Mouse (Mus musculus) heart, embryonic 15.5 days (tissue): ENCODE measurements around the gene Tor1b. TPM values are rescaled to one million over a fixed set of nuclear protein-coding genes. Genes with fewer than 3 reads are reported as not detected.
"Not testable (repeated sequence)": the region's sequence is repeated elsewhere in the genome, so short reads cannot be mapped to it uniquely, and the experiment has no call there.

Experiments
- ATAC-seq: fragments of 200-750 bp; cut with Nextera tagmentation; replicated peaks from 2 replicates; pipeline ENCODE4 v1.8.0; 2017; ENCODE audit warnings: low read depth, moderate TSS enrichment; ENCODE audit not compliant: insufficient number of reproducible peaks, insufficient read depth, low FRiP score
- H3K27ac ChIP-seq: fragments of 300-500 bp; sonication (generic); 2 replicates; pipeline ENCODE4 v1.5.1; 2015; ENCODE audit warnings: mild to moderate bottlenecking, inconsistent platforms
- H3K27me3 ChIP-seq: fragments of 300-500 bp; sonication (generic); 2 replicates; pipeline ENCODE4 v1.6.1; 2015; ENCODE audit warnings: inconsistent platforms
- H3K36me3 ChIP-seq: fragments of 300-500 bp; sonication (generic); 2 replicates; pipeline ENCODE4 v1.6.1; 2015; ENCODE audit warnings: mild to moderate bottlenecking, inconsistent platforms
- H3K4me1 ChIP-seq: fragments of 300-500 bp; sonication (generic); replicated peaks from 2 replicates; pipeline ENCODE4 v1.6.1; 2015; ENCODE audit warnings: inconsistent platforms
- H3K4me2 ChIP-seq: fragments of 300-500 bp; sonication (generic); 2 replicates; pipeline ENCODE4 v1.6.1; 2015; ENCODE audit warnings: inconsistent platforms, mild to moderate bottlenecking, moderate library complexity
- H3K4me3 ChIP-seq: fragments of 300-500 bp; sonication (generic); 2 replicates; pipeline ENCODE4 v1.5.1; 2015; ENCODE audit warnings: mild to moderate bottlenecking, inconsistent platforms
- H3K9ac ChIP-seq: fragments of 300-500 bp; sonication (generic); 2 replicates; pipeline ENCODE4 v1.6.1; 2015; ENCODE audit warnings: mild to moderate bottlenecking, inconsistent platforms
- H3K9me3 ChIP-seq: fragments of 300-500 bp; sonication (generic); replicated peaks from 2 replicates; pipeline ENCODE4 v1.6.1; 2016; ENCODE audit warnings: inconsistent platforms
- WGBS: fragments of 180-500 bp; shearing (Covaris S2); methylation state at CpG from one replicate; pipeline ENCODE4 v1.1.7; 2015; ENCODE audit warnings: mixed read lengths; 5-methylcytosine and 5-hydroxymethylcytosine counted together
- polyA plus RNA-seq: library from polyadenylated mRNA; unstranded; fragments of >200 nt; fragmentation: Nextera tagmentation; extraction: Ambion mirVana; gene quantifications from 2 replicates; pipeline ENCODE4 v1.2.1, GENCODE M21; 2015

Gene Tor1b
- polyA plus RNA-seq, 1 experiment from 2014 or later = 20.4 TPM

DNA sequence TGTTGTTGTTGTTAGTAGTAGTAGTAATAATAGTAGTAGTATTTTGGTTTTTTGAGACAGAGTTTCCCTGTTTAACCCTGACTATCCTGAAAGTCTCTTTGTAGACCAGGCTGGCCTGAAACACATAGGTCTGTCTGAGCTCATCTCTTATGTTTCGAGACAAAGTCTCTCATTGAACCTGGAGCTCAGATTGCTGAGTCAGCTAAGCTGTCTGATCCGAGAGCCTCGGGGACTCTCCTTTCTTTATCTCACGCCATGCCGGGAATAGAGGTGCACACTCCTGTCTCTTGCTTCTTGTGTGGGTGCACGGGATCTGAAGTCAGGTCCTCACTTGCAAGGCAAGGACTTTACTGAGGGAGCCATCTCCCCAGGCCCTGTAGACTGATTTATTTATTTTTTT is 19.7 kb upstream of the Tor1b start:
- H3K27me3 ChIP-seq = no peaks in the 10 kb centered on the region
- H3K9ac ChIP-seq = no peak overlapping the region
- peaks cover 17% of the 10 kb centered on the region for H3K4me1 ChIP-seq
- H3K9me3 ChIP-seq = no peaks in the 10 kb centered on the region
- WGBS = 67% methylated on average over 6 of the region's 6 CpGs
- H3K27ac ChIP-seq = no peak overlapping the region
- no peak for ATAC-seq
- H3K4me3 ChIP-seq = no peak overlapping the region
- H3K36me3 ChIP-seq = no peaks in the 10 kb centered on the region
- no peak overlapping the region for H3K4me2 ChIP-seq

DNA sequence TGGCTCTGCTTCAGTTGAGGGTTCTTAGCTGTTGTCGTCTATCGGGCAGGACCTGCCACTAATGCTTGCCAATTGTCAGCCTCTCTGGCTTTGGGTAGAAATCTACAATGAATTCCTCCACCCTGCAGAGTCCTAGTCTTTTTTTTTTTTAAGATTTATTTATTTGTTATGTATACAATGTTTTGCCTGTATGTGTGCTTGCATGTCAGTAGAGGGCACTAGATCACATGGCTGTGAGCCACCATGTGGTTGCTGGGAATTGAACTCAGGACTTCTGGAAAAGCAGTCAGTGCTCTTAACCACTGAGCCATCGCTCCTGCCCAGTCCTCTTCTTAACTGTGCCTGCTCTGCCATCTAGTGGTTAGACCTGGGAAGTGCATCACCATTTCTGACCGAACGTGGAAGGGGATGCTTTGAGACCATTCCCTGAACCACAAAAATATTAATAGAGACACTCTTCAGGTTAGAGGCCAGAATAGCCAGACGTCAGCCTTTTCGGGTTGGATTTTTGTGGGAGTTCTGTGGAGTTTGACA is 18.8 kb upstream of the Tor1b start:
- WGBS = 14% methylated on average over 7 of the region's 7 CpGs
- H3K9me3 ChIP-seq = no peaks in the 10 kb centered on the region
- no peak overlapping the region for H3K4me3 ChIP-seq
- H3K36me3 ChIP-seq = no peaks in the 10 kb centered on the region
- no peak for ATAC-seq
- H3K9ac ChIP-seq = no peak overlapping the region
- no peak overlapping the region for H3K27ac ChIP-seq
- peaks cover 10% of the 10 kb centered on the region for H3K4me1 ChIP-seq
- no peak overlapping the region for H3K4me2 ChIP-seq
- no peaks in the 10 kb centered on the region for H3K27me3 ChIP-seq

DNA sequence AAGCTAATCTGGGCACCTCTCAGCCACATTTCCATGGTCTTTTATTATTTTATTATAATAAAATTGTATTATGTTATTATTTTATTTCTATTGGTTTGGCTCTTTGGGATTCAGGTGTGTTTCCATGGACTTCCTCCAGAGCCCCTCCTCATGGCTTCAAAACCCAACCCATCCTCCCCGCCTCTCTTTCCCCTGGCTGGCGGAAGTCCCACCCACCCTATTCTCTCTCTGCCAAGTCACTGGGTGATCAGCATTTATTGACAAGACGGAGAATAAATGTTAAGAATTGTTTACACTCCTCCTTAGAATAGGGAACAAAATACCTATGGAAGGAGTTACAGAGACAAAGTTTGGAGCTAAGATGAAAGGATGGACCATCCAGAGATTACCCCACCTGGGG is 16.0 kb upstream of the Tor1b start:
- 67% methylated on average over 3 of the region's 3 CpGs for WGBS
- no peaks in the 10 kb centered on the region for H3K27me3 ChIP-seq
- H3K4me1 ChIP-seq = no peaks in the 10 kb centered on the region
- no peak overlapping the region for H3K4me3 ChIP-seq
- no peaks in the 10 kb centered on the region for H3K9me3 ChIP-seq
- no peak overlapping the region for H3K9ac ChIP-seq
- H3K36me3 ChIP-seq = no peaks in the 10 kb centered on the region
- ATAC-seq = no peak
- no peak overlapping the region for H3K27ac ChIP-seq
- H3K4me2 ChIP-seq = no peak overlapping the region

DNA sequence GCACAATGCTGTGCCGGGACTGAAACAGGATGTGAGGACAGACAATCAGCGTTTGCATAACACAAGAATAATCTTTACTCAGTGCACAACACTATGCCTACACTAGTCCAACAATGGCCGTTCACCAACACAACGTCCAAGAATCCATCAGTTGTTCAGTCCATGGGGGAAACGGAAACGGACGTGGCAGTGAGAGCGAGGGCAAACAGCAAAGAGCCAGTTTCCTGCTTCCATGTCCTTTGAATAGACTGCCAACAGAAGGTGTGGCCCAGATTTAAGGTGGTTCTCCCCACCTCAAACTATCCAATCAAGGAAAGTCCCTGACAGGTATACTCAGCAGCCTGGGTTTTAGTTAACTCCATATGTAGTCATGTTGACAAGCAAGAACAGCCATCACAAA is 15.0 kb upstream of the Tor1b start:
- no peaks in the 10 kb centered on the region for H3K27me3 ChIP-seq
- H3K36me3 ChIP-seq = no peaks in the 10 kb centered on the region
- H3K9ac ChIP-seq = no peak overlapping the region
- no peak overlapping the region for H3K4me2 ChIP-seq
- no peaks in the 10 kb centered on the region for H3K9me3 ChIP-seq
- ATAC-seq = no peak
- H3K4me3 ChIP-seq = no peak overlapping the region
- WGBS = 65% methylated on average over 8 of the region's 8 CpGs
- no peak overlapping the region for H3K27ac ChIP-seq
- H3K4me1 ChIP-seq = no peaks in the 10 kb centered on the region

DNA sequence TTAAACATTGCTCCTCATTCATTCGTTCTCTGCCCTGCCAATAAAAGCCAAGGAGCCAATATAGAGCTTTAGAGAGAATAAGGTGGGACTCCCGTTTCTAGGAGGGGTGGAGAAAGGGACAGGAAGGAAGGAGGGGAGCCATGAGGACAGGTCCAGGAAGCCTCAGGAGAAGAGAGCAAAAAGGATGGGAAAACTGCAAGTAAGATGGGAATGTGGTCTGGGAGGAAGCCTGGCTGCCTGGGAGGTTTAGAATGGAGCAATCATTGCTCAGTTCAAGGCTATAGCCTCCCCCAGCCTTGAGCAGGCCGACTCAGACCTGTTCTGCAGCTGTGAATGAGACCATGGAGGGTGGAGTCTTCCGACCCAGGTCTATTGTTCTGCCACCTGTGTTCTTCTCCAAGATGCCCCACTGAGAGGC is 14.2 kb upstream of the Tor1b start:
- 41% methylated on average over 4 of the region's 4 CpGs for WGBS
- Histone ChIP-seq H3K36me3 (no peaks in the 10 kb centered on the region), H3K9ac (no peak overlapping the region), H3K4me1 (no peaks in the 10 kb centered on the region), H3K4me2 (no peak overlapping the region), H3K9me3 (no peaks in the 10 kb centered on the region), H3K4me3 (no peak overlapping the region), H3K27ac (no peak overlapping the region), H3K27me3 (no peaks in the 10 kb centered on the region)
- ATAC-seq = no peak

DNA sequence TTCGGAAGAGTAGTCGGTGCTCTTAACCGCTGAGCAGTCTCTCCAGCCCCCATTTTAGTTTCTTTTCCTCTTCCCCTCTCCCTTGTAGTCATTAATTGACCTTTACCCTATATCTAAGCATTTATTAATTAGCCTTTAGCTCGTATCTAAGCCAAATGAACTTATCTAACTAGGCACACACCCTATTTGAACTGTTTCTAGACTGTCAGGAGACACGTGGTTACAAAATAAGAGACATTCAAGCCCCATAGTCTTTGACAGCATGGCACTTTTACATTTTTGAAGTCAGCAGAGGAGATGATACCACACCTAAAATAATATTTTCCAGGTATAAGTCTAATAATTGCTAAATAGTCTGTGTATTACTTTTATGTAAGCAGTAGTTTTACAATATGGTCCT is 11.2 kb upstream of the Tor1b start:
- WGBS = 83% methylated on average over 5 of the region's 5 CpGs
- no peak for ATAC-seq
- Histone ChIP-seq H3K4me3 (no peak overlapping the region), H3K4me2 (no peak overlapping the region), H3K27me3 (no peaks in the 10 kb centered on the region), H3K4me1 (no peaks in the 10 kb centered on the region), H3K36me3 (no peaks in the 10 kb centered on the region), H3K9ac (no peak overlapping the region), H3K27ac (no peak overlapping the region), H3K9me3 (no peaks in the 10 kb centered on the region)

DNA sequence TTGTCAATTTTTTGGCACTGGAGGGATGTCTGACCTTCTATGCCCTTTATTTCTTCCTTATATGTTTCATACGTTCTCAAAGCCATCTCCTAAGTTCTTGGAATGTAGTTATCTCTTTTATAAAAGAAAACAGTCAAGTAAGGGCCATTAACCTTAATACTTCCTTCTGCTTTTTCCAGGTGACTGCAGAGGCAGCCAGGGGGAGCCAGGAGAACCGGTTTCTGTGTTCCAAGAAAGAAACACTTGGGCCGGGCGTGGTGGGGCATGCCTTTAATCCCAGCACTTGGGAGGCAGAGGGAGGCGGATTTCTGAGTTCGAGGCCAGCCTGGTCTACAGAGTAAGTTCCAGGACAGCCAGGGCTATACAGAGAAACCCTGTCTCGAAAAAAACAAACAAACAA is 10.6 kb upstream of the Tor1b start:
- H3K36me3 ChIP-seq, H3K27me3 ChIP-seq, H3K9me3 ChIP-seq, H3K4me3 ChIP-seq, ATAC-seq, H3K9ac ChIP-seq, H3K27ac ChIP-seq, H3K4me1 ChIP-seq: not testable (repeated sequence)
- WGBS = 46% methylated on average over 7 of the region's 7 CpGs
- H3K4me2 ChIP-seq = peak overlapping the region; percentile 61

DNA sequence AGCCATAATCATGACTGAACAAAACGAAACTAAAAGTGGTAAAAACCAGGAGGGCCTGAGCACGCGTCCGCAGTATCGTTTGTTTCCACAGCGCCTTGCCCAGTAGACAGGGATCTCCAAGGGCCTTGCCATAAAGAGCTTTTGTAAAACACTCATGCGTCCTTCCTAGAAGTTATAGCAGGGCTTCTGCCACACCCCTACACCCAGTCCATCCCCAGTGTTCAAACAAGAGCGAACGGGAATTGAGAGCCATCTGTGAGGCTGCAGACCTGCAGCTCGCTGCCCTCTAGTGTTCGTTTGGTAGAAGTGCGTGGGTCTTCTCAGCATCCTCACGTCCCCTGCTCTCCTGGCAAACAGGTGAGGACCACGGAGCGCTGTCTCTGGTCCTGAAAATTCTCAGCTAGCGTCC is 10.2 kb upstream of the Tor1b start:
- Histone ChIP-seq H3K9ac (no peak overlapping the region), H3K36me3 (no peaks in the 10 kb centered on the region), H3K4me2 (peak overlapping the region; percentile 61), H3K27ac (no peak overlapping the region), H3K4me1 (no peaks in the 10 kb centered on the region), H3K4me3 (peak overlapping the region; percentile 44), H3K9me3 (no peaks in the 10 kb centered on the region), H3K27me3 (no peaks in the 10 kb centered on the region)
- 25% methylated on average over 16 of the region's 16 CpGs for WGBS
- no peak; the same call in 1 of the 2 replicates for ATAC-seq

DNA sequence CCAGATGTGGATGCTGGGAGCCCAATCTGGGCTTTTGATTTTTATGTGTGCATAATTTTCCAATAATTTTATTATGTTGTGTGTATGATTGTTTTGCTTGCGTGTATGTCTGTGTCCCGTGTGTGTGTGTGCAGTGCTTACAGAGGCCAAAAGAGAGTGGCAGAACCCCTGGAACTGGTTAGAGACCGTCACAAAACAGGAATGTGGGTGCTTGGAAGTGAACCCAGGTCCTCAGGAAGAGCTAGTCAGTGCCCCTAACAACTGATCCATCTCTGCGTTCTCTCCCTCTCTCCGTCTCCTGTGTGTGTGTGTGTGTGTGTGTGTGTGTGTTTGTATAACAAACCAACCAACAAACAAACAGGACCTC is 319 bp upstream of the Tor1b start:
- Histone ChIP-seq H3K4me1 (peaks cover 25% of the 10 kb centered on the region), H3K27ac (peak overlapping the region; percentile 86), H3K36me3 (peaks cover 13% of the 10 kb centered on the region), H3K9ac (peak overlapping the region; percentile 95; the same call in 1 of the 2 replicates), H3K27me3 (no peaks in the 10 kb centered on the region), H3K4me3 (peak overlapping the region; percentile 95), H3K9me3 (no peaks in the 10 kb centered on the region), H3K4me2 (peak overlapping the region; percentile 93)
- WGBS = 35% methylated on average over 5 of the region's 5 CpGs
- no peak for ATAC-seq

DNA sequence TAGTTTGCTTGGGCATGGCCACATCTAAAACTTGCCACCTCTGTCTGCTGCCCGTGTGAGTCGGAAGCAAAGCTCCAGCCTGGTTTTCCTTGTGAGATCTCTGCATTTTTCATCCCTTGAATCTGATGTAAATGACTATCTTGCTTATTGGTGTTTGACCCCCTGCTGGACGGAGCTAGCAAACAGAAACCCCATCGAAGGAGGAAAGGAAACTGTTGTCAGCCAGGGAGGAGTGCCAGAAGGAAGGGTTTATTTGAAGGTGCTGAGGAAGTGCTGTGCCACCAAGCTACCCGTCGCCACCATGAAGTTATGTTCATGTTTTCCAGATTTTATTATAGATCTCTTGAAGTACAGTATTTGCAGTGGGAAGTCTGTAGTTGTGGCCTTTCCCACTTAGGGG is 2.0 kb downstream of the Tor1b start:
- no peaks in the 10 kb centered on the region for H3K27me3 ChIP-seq
- H3K4me3 ChIP-seq = no peak overlapping the region
- H3K9ac ChIP-seq = 0 out of 2 replicates have a peak overlapping the region, but pooled peaks have one; percentile 95
- H3K9me3 ChIP-seq = no peaks in the 10 kb centered on the region
- H3K4me1 ChIP-seq = peaks cover 25% of the 10 kb centered on the region
- ATAC-seq = no peak
- H3K27ac ChIP-seq = no peak overlapping the region
- 0 out of 2 replicates have a peak overlapping the region, but pooled peaks have one; percentile 93 for H3K4me2 ChIP-seq
- H3K36me3 ChIP-seq = peaks cover 36% of the 10 kb centered on the region
- WGBS = 60% methylated on average over 6 of the region's 6 CpGs

DNA sequence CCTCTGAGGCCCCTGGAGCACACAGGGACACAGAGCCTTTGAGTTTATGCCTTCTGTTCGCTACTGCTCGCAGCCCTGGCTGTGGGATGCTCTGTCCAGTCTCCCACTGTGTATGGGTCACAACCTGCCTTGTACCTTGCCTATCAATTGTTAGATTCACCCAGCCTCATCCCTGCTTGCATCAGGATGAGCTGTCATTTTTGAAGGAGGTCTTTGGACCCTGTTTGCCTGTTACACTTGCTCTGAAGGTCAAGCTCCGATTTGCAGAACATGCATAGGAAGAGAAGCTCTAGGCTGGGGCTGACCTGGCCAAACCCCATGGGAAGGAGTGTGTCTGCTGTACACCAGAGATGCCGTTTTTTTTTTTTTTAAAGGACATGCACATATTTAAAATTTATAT is 4.8 kb downstream of the Tor1b start:
- no peak for ATAC-seq
- no peak overlapping the region for H3K4me3 ChIP-seq
- peaks cover 23% of the 10 kb centered on the region for H3K4me1 ChIP-seq
- no peak overlapping the region for H3K9ac ChIP-seq
- H3K27ac ChIP-seq = no peak overlapping the region
- no peaks in the 10 kb centered on the region for H3K9me3 ChIP-seq
- peaks cover 62% of the 10 kb centered on the region for H3K36me3 ChIP-seq
- H3K4me2 ChIP-seq = no peak overlapping the region
- WGBS = 81% methylated on average over 4 of the region's 4 CpGs
- no peaks in the 10 kb centered on the region for H3K27me3 ChIP-seq

DNA sequence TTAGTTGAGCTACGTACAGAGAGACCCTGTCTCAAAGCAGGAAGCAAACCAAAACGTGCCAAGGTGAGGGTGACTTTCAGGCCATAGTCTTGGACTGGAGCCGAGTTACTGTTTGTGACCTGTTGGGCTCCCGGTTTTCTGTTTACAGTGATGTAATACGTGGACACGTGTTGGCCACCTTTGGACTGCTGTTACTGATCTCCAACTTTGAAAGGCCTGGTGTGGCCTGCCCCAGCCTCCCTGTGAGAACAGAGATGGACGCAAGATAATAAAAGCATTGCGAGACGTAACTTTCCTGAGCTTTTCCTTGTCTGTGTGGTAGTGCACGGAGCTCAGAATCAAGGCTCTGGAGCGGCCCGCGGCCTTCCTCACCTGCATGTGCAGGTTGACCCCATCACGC is 6.0 kb downstream of the Tor1b start:
- H3K27me3 ChIP-seq = no peaks in the 10 kb centered on the region
- no peak overlapping the region for H3K27ac ChIP-seq
- no peaks in the 10 kb centered on the region for H3K9me3 ChIP-seq
- H3K36me3 ChIP-seq = peaks cover 73% of the 10 kb centered on the region
- ATAC-seq = no peak
- no peak overlapping the region for H3K9ac ChIP-seq
- H3K4me2 ChIP-seq = no peak overlapping the region
- peaks cover 18% of the 10 kb centered on the region for H3K4me1 ChIP-seq
- 88% methylated on average over 14 of the region's 14 CpGs for WGBS
- no peak overlapping the region for H3K4me3 ChIP-seq
